ENCODE assay signal across 26 mouse cellular contexts in the genomic region with DNA sequence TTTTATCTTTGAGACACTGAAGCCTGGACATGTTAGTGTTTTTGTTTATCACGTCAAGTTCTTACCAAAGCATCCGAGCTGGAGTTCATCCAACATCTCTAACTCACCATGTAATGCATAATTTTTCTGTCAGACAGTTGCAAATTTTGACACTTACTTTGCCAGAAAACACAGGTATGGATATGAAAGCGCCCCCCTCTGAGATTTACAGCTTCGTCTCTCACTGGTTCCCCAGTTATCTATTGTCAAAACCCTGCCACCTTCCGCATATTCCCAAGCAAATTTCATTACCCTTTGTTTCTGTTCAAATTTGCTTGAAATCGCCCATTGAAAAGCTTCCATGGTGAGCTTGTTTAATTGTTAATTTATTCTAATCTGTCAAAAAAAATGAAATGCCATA.
"Had no signal": no experiment of that assay in that cellular context is flagged by ENCODE, and none has a peak within 500 bp of the region (broad histone marks: within the 10 kb centered on the region; RNA-seq: fewer than 3 reads in every experiment).

No protein-coding gene starts in this region.

- H3K4me1 ChIP-seq: limb, embryonic 10.5 days; liver, embryonic 12.5 days; liver, embryonic 15.5 days; megakaryocyte, embryonic 14.5 days had no signal

- H3K27me3 ChIP-seq: kidney, embryonic 15.5 days; limb, embryonic 13.5 days; liver, embryonic 12.5 days; liver, embryonic 15.5 days; lung, embryonic 15.5 days; megakaryocyte, embryonic 14.5 days; midbrain, embryonic 13.5 days; neural tube, embryonic 13.5 days had no signal

- H3K9me3 ChIP-seq: kidney, embryonic 15.5 days; limb, embryonic 10.5 days; limb, embryonic 13.5 days; liver, embryonic 12.5 days; liver, embryonic 15.5 days; lung, embryonic 15.5 days; midbrain, embryonic 10.5 days; midbrain, embryonic 13.5 days; neural tube, embryonic 13.5 days had no signal

- DNase-seq: kidney, adult 8-10 months; kidney, postnatal 10 days; kidney, postnatal 36 days; layer of hippocampus, adult 9-11 months; liver; lung, adult 18-20 months; lung, postnatal 10 days; lung, postnatal 36 days; right cerebral cortex, adult 18-20 months; right cerebral cortex, postnatal 14 days; right cerebral cortex, postnatal 4 days; thymus, adult 2 months; thymus, postnatal 14 days; thymus, postnatal 4 days had no signal

- H3K4me2 ChIP-seq: kidney, embryonic 15.5 days; limb, embryonic 13.5 days; liver, embryonic 12.5 days; liver, embryonic 15.5 days; lung, embryonic 15.5 days; midbrain, embryonic 13.5 days; neural tube, embryonic 13.5 days had no signal

- ATAC-seq: liver, embryonic 12.5 days; midbrain, embryonic 13.5 days had no signal

- H3K36me3 ChIP-seq: kidney, embryonic 15.5 days; limb, embryonic 10.5 days; limb, embryonic 13.5 days; liver, embryonic 12.5 days; liver, embryonic 15.5 days; lung, embryonic 15.5 days; midbrain, embryonic 10.5 days; midbrain, embryonic 13.5 days; neural tube, embryonic 13.5 days had no signal

- H3K9ac ChIP-seq: kidney, embryonic 15.5 days; limb, embryonic 13.5 days; liver, embryonic 12.5 days; liver, embryonic 15.5 days; lung, embryonic 15.5 days; midbrain, embryonic 13.5 days; neural tube, embryonic 13.5 days had no signal

- H3K27ac ChIP-seq: kidney, embryonic 15.5 days; limb, embryonic 10.5 days; limb, embryonic 13.5 days; liver, embryonic 12.5 days; liver, embryonic 15.5 days; lung, embryonic 15.5 days; midbrain, embryonic 10.5 days; midbrain, embryonic 13.5 days; neural tube, embryonic 13.5 days; stomach, postnatal 0 days had no signal

- H3K4me3 ChIP-seq: kidney, embryonic 15.5 days; limb, embryonic 10.5 days; limb, embryonic 13.5 days; liver, embryonic 12.5 days; liver, embryonic 15.5 days; lung, embryonic 15.5 days; megakaryocyte, embryonic 14.5 days; midbrain, embryonic 10.5 days; midbrain, embryonic 13.5 days; myocyte; neural tube, embryonic 13.5 days had no signal
